In the genomic region with DNA sequence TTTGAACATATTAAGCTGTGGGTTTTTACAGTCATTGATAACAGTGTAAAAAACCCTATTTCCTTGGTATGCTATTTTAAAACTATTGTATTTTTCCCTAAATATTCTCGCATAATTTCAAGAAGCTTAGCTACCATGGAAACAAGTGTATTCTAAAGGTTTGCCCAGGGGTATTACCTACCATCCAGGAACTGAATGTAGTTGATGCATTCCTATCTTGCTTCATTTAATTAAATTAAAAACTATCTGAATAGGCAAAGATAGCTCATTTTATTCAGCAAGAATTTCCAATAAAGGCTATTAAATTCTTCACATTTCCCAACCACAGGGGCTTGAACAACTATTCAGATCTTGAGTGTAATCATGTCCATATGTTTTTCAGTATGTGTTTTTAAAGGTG, we compare ENCODE assay signal across 16 mouse cellular contexts.
"Had no signal": no experiment of that assay in that cellular context is flagged by ENCODE, and none has a peak within 500 bp of the region (broad histone marks: within the 10 kb centered on the region; RNA-seq: fewer than 3 reads in every experiment).

No protein-coding gene starts in this region.

- H3K4me3 ChIP-seq: neural tube, embryonic 13.5 days; neural tube, embryonic 15.5 days; stomach, embryonic 15.5 days had no signal

- DNase-seq: retina, postnatal 1 day; right cerebral cortex, adult 18-20 months; right cerebral cortex, postnatal 14 days; right cerebral cortex, postnatal 25 days; right cerebral cortex, postnatal 4 days; spleen, adult 18-20 months; thymus, adult 18-20 months; thymus, adult 2 months; thymus, postnatal 14 days; thymus, postnatal 25 days; thymus, postnatal 36 days; thymus, postnatal 4 days had no signal

- H3K4me1 ChIP-seq: neural tube, embryonic 15.5 days; stomach, embryonic 15.5 days had no signal

- H3K27me3 ChIP-seq: neural tube, embryonic 13.5 days; neural tube, embryonic 15.5 days; stomach, embryonic 15.5 days had no signal

- H3K27ac ChIP-seq: neural tube, embryonic 13.5 days; neural tube, embryonic 15.5 days; stomach, embryonic 15.5 days; stomach, postnatal 0 days had no signal

- H3K4me2 ChIP-seq: neural tube, embryonic 13.5 days; neural tube, embryonic 15.5 days; stomach, embryonic 15.5 days had no signal

- H3K9me3 ChIP-seq: neural tube, embryonic 13.5 days; neural tube, embryonic 15.5 days; stomach, embryonic 15.5 days had no signal

- H3K9ac ChIP-seq: neural tube, embryonic 13.5 days; neural tube, embryonic 15.5 days; stomach, embryonic 15.5 days had no signal

- H3K36me3 ChIP-seq: neural tube, embryonic 13.5 days; neural tube, embryonic 15.5 days; stomach, embryonic 15.5 days had no signal
